Mouse (Mus musculus): ENCODE results near the gene Strada.

Strada gene

GRCm38 (mm10) chr11:106180449-106180801 is 21.5 kb downstream of the Strada start:
- no peak for DNase-seq

GRCm38 (mm10) chr11:106179711-106180448 is 22.1 kb downstream of the Strada start:
- DNase-seq: peak; percentile 93

- DNase-seq: no peak
Observed at GRCm38 (mm10) chr11:106178036-106178782, 23.8 kb downstream of the Strada start.

GRCm38 (mm10) chr11:106176372-106176771 is 25.6 kb downstream of the Strada start:
- no peak for DNase-seq

GRCm38 (mm10) chr11:106175081-106175480 is 26.9 kb downstream of the Strada start:
- DNase-seq: peak; percentile 78

GRCm38 (mm10) chr11:106174372-106174771 is 27.6 kb downstream of the Strada start:
- peak; percentile 76 for DNase-seq

- no peak for DNase-seq
Observed at GRCm38 (mm10) chr11:106173228-106173627, 28.7 kb downstream of the Strada start.

GRCm38 (mm10) chr11:106170807-106171206 is 31.2 kb downstream of the Strada start:
- DNase-seq: no peak

- no peak for DNase-seq
Observed at GRCm38 (mm10) chr11:106167435-106167834, 34.5 kb downstream of the Strada start.

- DNase-seq: peak; percentile 29
Observed at GRCm38 (mm10) chr11:106164601-106165180, 37.3 kb downstream of the Strada start.

- DNase-seq: peak; percentile 23
Observed at GRCm38 (mm10) chr11:106163546-106163945, 38.4 kb downstream of the Strada start.

GRCm38 (mm10) chr11:106162237-106162636 is 39.7 kb downstream of the Strada start:
- no peak for DNase-seq

- peak; percentile 83 for DNase-seq
Observed at GRCm38 (mm10) chr11:106160841-106161721, 40.9 kb downstream of the Strada start, which contains the start of the genes Gm10840 and Limd2. Gm10840 (plus strand) TSS chr11:106160850. Limd2 (minus strand) TSS chr11:106160860.

GRCm38 (mm10) chr11:106159921-106160840 is 41.8 kb downstream of the Strada start:
- peak; percentile 84 for DNase-seq

GRCm38 (mm10) chr11:106159216-106159920 is 42.6 kb downstream of the Strada start:
- DNase-seq: peak; percentile 74

GRCm38 (mm10) chr11:106158930-106159215 is 43.1 kb downstream of the Strada start:
- DNase-seq: no peak

- DNase-seq: no peak
Observed at GRCm38 (mm10) chr11:106158081-106158929, 43.7 kb downstream of the Strada start.

- no peak for DNase-seq
Observed at GRCm38 (mm10) chr11:106157154-106157553, 44.8 kb downstream of the Strada start.

GRCm38 (mm10) chr11:106156257-106156656 is 45.7 kb downstream of the Strada start:
- no peak for DNase-seq

- no peak for DNase-seq
Observed at GRCm38 (mm10) chr11:106155761-106156160, 46.2 kb downstream of the Strada start.
